ENCODE assay signal across 10 mouse cellular contexts in the genomic region with DNA sequence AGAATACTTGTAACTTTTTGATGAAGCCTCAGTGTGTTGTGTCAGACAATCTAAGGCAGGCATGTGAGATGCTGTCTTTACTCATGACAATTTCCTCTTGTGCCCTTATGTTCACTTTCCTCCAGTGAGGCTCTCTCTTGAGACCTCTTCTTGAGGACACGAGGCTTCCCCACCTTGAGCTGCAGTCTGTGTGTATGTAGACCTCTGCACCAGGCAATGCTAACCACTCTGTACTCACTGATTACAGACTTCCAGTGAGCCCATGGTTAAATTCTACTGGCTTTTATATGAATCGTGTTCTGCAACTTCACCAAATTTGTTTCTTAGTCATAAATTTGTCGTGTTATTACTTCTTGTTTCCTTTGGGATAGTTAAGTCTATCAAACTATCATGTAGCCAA.
"Had no signal": no experiment of that assay in that cellular context is flagged by ENCODE, and none has a peak within 500 bp of the region (broad histone marks: within the 10 kb centered on the region; RNA-seq: fewer than 3 reads in every experiment).

No protein-coding gene starts in this region.

- H3K4me1 ChIP-seq: limb, embryonic 12.5 days; lung, embryonic 15.5 days; midbrain, embryonic 13.5 days had no signal

- H3K36me3 ChIP-seq: limb, embryonic 12.5 days; lung, embryonic 15.5 days; midbrain, embryonic 13.5 days had no signal

- H3K4me2 ChIP-seq: limb, embryonic 12.5 days; lung, embryonic 15.5 days; midbrain, embryonic 13.5 days had no signal

- ATAC-seq: midbrain, embryonic 13.5 days had no signal

- H3K9me3 ChIP-seq: lung, embryonic 15.5 days; midbrain, embryonic 13.5 days had no signal

- DNase-seq: kidney, adult 11 months; kidney, adult 9 months; kidney, postnatal 14 days; lung, postnatal 14 days; right cerebral cortex, postnatal 25 days; thymus, postnatal 4 days had no signal

- H3K4me3 ChIP-seq: limb, embryonic 12.5 days; lung, embryonic 15.5 days; midbrain, embryonic 13.5 days had no signal

- H3K9ac ChIP-seq: limb, embryonic 12.5 days; lung, embryonic 15.5 days; midbrain, embryonic 13.5 days had no signal

- H3K27me3 ChIP-seq: limb, embryonic 12.5 days; lung, embryonic 15.5 days; midbrain, embryonic 13.5 days had no signal

- H3K27ac ChIP-seq: limb, embryonic 12.5 days; lung, embryonic 15.5 days; midbrain, embryonic 13.5 days; stomach, postnatal 0 days had no signal
